Mouse (Mus musculus) cerebellum, adult 8-10 months (tissue): Measurements from ENCODE around the gene 4930404N11Rik.
A peak's percentile ranks its signal among the peaks of the same experiment; 100 is the strongest.

Source experiments
- DNase-seq: peaks from one replicate; pipeline ENCODE4 v3.0.0; 2022

Gene 4930404N11Rik

DNA sequence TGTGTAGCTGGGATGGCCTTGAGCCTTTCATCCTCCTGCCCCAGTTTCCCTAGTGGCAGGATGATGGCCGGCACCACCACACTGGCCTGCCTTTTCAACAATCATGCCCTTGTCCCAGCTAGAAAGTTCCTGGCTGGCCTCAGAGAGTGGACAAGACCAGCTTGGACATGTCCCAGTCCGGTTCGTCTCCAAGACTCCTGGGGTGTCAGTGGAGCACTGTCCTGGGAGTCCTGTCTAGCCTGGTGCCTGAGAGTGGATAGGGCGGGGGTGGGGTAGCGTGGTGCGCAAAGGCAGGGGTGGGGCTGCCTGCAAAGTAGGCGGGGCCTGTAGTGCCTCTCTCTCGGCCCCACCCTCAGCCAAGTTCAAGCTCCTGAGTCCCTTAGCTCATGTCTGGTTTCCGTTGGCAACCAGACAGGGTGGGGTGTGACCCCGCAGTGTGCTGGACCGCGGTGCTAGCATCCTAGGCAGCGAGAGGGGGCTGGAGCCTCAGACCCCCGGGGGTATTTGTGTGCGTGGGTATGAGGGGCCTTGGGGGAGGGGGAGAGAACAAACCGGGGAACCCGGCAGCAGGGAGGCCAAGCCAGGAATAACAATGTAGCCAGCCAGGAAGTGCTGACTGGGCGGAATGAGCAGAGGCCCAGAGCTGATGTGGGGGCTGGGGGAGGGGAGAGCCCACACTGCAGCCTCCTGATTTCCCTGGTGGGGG, 36.1 kb upstream of the 4930404N11Rik start:
- DNase-seq, result peak; percentile 64

DNA sequence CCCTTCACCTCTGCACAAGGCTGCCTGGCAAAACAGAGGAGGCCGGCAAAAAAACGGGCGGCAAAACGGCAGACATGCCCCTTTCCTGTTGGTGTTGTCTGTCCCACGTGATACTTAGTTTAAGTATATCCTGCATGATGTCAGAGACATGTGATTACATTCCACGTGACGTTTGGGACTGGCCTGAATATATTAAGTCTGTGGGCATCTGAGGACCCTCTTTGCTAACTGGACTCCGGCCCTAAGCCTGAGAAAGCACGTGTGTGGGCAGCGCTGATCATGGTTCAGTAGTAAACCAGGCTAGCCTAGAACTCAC, 35.5 kb upstream of the 4930404N11Rik start:
- DNase-seq, result no peak

DNA sequence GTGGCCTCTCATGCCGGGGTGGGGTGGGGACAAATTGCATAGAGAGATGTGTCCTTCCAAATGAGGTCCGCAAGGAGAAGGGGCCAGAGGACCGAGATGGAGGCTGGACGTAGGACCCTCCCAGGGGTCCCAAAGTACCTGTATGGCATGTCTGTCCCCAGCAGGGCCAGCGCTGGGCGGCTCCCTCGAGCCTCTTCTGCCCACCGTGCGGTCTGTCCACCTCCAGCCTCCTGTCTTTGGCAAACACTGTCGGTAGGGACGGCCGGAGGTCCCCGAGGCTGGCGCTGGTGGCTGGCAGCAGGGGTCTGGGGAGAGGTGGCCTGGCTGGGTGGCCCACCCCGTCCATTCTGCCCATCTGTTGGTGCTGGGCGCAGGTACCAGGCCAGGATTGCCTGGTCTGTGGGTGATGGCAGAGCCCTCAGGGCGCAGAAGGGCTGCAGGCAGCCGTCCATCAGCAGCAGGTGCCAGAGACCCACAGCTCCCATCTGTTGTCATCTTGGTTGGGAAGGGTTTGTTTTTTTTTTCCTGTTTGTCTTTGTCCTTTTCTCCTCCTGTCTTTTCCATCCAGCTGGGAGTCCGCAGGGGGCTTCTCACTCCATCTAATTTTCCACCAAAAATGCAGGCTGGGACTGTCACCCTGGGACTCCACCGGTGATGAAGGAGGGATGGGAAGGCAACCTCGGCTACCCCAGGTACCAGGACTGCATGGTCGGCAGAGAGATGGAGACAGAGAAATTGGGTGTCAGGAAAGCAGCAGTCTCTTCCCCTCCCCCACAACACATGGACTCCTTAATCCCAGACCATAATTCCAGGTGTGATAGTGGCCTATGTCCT, 35.0 kb upstream of the 4930404N11Rik start:
- peak; percentile 91 for DNase-seq

DNA sequence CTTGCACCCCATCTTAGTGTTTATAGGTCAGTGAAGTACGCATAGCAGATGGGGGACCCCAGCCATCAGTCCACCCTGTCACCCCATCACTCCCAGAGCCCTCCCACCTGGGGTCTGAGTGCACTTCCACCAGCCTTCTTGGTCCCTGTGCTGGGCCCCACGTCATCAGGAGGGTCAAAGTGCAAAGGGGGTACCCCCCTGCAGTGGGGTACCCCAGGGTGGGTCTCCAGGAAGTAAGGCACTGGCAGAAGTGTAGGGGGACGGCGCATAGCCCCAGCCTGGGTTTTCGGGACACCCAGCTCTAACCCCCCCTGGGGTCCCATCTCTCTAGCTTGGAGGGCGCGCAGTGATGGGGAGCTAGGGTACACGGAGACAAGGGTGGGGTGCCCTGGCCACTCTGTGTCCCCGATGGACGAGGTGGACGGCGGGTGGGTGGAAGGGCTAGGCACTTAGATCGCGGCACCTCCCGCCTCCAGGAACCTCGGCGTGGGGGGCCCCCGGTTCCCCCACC, 34.2 kb upstream of the 4930404N11Rik start:
- no peak for DNase-seq

DNA sequence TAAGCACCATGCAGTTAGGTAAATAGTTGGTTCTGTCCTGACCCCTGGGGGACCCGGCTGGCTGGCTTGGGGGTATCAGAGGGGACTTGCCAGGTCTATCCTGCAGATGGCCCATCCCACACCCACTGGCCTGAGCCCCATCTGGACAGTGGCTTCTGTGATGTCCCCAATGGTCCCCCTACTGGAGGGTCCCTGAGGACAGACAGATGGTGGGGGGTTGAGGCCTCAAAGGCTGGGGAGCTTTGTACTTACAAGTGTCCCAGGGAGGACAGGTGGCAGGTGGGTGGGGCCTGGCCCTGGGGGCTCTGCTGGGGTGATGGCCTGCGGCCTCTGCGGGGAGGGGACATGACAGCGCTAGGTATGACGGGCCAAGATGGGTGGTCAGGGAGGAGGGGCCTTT, 33.7 kb upstream of the 4930404N11Rik start:
- DNase-seq, result no peak

DNA sequence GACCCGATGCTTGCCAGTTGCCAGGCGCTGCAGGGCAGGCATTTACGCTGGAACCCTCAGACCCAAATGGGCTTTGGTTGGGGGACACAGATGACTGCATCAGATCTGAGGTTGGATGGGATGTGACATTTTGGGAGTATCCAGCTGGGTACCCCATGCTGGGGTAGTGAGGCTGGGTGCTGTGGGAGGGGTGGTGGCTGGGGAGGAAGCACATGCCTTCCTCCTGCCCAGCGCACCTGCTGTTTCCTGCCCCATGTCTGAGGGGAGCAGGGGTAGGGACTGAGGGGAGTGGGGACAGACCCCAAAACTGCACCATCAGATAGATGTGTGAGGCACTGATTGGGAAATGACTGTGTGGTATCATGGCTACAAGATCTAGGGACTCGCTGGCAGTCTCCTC, 31.1 kb upstream of the 4930404N11Rik start:
- peak; percentile 28 for DNase-seq

DNA sequence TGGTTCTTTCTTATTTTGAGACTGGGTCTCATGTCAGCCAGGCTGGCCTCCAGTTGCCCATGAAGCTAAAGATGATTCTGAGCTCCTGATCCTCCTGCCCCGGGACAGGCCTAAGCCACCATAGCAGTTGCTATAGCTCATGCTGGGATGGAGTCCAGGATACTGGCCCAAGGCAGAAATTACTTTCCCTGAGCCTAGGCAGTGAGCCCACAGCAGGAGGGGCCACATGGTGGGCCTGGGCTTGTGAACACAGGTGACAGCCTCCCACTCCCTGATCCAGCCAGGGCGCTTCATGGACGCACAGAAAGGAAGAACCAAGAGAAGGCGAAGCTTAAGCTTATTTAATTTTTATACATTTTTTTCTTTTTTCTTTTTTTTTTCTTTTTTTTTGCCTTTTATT, 30.2 kb upstream of the 4930404N11Rik start:
- no peak for DNase-seq

DNA sequence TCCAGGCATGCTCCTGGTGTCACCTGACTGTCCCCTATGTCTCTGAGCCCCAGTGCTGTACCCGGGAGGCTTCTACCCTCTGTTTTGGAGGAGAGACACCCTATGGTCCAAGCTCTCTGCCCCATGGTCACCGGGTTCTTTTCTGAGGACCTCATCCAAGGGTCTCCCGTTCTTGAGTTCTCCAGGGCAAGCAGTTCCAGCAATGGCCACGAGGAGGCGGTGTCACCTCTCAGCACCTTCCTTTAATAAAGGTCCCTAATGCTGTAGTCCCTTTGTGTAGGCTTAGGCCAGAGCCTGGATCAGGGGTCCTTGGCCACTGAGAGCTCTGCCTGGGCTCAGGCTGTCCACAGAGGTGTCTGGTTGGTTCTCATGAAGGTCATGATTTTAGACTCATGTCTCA, 29.5 kb upstream of the 4930404N11Rik start:
- DNase-seq, result peak; percentile 79

DNA sequence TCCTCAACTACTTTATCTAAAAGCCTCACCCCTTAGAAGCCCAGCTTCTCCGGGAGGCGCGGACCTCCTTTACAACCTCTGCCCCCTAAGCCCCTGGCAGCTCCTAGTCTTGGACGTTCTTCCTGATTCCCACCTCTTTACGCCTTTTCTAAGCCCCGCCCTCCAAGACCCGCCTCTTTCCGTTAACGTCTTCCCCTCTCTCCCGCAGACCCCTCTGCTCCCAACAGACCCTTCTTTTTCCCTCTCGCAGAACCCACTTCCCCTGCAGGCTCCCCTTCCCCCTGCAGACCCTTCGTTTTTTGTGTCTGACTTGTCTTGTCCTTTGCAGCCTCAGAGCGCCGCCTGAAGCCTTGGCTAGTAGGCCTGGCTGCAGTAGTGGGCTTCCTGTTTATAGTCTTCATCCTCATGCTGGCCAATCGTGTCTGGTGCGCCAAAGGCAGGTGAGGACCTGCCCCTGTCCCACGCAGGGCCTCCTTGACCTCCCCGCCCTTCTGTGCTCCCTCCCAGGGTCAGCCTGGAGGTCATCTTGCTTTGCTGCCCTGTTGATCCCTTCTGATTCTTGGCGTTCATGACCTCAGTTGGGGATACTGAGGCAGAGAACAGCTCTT, 27.9 kb upstream of the 4930404N11Rik start:
- no peak for DNase-seq

DNA sequence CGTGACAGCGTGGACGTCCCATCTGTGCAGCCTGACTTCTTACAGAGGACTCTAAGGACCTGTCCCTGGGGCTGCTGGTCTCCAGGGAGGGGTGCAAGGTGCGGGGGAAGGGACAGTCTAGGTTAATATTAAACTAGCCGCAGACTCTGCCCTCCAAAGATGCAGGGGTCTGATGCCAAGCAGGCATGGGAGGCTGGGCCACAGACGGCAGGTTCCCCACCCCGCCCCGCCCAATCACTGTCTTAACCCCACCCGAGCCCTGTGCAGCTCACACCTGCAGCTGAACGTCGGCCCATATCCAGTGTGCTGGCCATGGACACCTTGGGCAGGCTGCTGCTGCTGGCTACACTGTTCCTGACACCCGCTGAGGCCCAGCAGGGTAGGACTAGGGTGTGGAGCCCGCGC, 27.2 kb upstream of the 4930404N11Rik start, which contains the start of gene Smim24:
Gene Smim24, plus strand, starts transcription at position 271 of the 405 bp plus-strand sequence.
- DNase-seq, result no peak

DNA sequence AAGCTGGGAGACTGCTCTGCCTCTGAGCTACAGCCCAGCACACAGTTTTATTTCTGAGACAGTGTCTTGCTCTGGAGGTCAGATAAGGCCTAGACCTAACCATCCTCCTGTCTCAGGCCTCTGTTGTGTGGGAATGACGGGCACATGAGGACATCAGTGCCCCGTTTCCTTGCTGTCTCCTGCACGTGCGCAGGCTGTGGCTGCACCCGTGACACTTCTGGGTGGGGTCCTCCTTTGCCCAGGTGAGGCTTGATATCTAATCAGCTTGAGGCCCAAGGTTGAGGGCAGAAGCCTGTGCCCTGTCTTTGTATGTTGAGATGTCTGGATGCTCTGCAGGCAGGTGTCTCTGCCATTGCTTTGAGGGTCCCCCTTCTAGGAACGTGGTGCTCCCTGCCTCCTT, 26.7 kb upstream of the 4930404N11Rik start:
- no peak for DNase-seq

DNA sequence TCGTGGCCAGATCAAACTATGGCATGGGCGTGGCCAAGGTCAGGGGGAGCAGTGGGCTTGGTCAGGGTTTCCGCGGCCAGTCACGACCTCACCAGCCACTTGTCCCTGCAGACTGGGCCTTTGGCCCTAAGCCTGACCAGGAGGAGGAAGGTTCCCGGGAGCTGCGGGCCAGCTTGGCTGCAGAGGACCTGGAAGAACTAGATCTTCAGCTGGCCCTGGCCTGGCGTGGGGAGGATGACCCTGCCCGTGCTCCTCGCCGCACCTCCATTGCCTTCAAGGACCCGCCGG, 25.0 kb upstream of the 4930404N11Rik start:
- no peak for DNase-seq

DNA sequence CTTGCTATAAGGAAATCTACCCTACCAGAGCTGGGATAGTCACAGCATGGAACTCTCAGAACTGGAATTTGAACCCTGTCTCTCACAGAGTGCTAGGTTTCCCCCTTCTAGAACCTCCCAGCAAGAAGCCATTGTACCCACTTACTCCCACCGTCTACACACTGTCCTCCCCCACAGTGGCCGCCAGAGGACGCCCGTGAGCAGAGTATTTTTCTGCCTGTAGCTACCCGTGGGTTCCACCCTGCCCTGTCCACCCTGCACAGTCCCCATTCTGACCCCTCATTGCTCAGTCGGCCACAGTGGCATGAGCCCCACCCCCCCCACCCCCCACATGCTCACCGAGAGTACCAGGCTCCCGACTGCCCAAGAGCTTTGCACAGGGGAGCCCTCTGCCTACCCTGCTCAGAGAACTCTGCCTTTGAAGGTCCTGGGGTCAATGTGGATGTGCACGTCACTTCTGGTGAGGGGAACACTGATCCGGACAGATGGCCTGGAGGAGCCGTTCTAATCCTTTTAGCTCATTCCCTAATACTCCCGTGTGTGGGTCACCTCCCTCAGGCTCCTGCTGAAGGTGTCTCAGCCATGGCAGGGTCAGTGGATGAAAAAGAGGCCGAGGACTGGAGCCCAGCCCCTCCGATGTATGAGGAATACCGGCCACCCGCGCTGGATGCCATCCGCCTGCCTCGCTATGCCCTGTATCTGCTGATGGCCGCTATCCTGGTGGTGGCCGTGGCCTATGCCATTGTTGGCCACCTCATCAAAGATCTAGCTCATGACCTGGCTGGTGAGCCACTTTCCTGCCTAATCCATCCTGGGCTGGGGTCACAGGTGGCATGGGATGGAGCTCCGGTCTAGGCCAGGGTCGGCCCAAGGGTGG, 24.4 kb upstream of the 4930404N11Rik start:
- peak; percentile 79 for DNase-seq

DNA sequence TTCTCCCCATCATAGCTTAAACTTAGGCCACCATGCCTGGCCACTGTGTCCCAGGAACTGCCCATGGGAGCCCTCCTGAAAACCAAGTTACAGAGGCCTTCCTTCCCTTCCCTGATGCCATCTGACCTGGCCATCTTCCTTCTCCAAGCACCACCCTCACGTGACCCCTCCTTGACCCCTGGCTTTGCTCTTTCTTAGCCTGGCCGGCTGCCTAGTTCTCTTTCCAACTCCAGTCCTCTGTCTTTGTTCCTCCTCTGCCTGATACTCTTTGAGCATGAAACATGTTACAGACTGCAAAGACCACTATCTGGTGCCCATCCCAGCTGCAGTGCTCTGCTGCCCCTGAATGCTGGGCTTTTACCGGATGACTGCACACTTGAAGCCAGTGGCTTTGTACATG, 23.8 kb upstream of the 4930404N11Rik start:
- DNase-seq, result no peak

DNA sequence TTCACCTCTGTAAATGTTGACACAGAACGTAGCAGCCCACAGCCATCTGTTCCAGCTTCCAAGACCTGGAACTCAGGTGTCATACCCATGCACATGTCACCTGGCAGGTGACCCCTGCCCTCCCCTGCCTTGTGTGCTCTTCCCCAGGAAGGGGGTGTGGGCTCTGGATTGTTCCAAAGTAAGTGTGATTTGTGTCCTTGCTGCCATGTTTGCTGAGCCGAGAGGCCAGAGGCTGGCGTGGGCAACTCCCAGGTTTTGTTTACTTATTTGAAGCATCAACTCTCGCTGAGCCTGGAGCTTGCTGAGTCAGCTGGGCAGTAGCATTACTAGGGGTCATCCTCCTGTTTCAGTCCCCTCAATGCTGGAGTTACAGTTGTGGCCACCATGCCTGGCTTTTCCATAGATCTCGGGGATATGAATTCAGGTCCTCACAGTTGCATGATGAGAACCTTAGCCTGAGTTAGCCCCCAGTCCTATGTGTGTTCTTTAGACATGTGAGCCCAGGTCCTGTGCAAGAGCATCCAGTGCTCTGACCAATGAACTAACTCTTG, 23.0 kb upstream of the 4930404N11Rik start, which contains the start of gene Gm48552:
Gene Gm48552, plus strand, starts transcription at position 501 of the 551 bp plus-strand sequence.
- DNase-seq, result no peak

DNA sequence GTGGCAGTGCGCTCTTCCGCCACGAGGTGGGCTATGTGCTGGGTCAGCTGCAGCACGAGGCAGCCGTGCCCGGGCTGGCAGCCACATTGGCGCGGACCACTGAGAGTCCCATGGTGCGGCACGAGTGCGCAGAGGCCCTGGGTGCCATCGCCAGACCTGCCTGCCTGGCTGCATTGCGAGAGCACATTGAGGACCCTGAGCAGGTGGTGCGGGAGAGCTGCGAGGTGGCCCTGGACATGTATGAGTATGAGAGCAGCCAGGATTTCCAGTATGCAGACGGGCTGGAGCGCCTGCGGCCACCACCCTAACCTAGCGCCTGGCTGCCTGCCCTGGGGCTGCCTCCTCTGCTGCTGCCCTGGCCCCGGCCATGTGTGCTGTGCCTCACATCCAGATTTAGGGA, 22.1 kb upstream of the 4930404N11Rik start:
- DNase-seq, result no peak

DNA sequence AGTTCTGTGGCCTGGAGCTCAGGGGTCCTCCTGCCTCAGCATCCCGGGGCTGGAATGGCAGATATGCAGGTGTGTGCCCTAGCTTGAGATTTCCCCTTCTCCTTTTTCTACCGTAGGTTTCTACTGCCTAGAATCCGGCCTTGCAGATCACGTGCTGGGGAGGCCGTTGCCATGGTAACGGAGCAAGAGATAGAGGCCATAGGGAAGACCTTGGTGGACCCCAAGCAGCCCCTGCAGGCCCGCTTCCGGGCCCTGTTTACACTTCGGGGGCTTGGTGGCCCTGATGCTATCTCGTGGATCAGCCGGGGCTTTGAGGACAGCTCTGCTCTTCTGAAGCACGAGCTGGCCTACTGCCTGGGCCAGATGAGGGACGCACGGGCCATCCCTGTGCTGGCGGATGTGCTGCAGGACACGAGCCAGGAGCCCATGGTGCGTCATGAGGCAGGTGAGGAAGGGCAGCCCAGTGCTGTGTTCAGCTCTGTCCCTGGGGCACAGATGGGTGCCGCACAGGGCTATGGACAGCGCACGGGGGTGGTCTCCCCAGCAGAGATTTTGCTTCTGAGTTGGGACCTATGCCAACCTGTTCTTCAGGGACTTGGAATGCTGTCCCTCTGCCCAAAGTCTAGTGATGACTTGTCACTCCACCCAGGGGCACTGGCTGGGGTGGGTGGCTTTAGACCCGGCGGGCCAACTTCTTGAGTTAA, 20.1 kb upstream of the 4930404N11Rik start:
- no peak for DNase-seq

DNA sequence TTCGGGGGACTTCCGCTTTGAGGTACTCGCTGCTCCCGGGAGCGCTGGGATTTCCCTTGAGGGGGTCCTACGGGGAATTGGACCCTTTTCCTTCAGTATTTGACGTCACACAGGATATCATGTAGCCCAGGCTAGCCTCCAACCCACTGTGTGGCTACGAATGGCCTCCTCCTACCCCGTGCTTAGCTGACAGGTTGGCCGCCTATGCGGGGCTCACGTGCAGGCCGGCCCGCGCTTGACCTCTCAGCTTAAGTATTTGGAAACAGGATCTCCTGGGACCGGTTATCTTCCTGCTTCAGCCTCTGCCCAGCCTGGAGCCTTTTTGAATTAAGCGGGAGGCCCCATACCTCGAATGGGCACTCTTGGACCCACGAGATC, 19.0 kb upstream of the 4930404N11Rik start:
- no peak for DNase-seq

DNA sequence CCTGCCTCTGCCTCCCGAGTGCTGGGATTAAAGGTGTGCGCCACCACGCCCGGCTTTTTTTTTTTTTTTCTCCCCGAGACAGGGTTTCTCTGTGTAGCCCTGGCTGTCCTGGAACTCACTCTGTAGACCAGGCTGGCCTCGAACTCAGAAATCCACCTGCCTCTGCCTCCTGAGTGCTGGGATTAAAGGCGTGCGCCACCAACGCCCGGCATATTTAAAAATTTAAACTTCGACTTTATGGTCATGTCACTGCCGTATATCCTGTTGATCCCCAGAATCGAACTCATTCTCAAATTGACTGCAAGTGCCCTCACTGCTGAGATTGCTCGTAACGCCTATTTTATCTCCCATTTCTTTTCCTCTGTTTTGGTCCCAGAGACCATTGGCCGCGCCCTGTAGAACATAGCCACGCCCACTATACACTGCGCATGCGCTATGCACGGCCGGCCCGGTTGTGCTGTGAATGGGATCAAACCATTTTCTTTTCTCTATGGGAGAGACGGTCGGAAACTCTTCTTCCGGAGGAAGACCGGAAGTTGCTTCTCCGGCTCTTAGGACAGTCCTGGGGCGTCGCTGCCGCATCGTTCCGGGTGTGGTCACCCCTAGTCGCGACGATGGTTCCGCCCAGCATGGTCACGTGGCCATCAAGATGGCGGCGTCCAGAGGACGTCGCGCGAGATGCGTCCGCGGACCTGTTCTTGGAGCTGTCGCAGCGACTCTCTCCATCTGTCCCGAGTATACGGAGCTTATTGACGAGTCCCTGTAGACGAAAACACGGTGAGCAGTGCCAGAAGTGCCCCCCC, 18.4 kb upstream of the 4930404N11Rik start, which contains the start of the genes Dohh and Gm48551:
Gene Dohh, plus strand, starts transcription at position 627 of the 803 bp plus-strand sequence.
Gene Gm48551, plus strand, starts transcription at position 665 of the 803 bp plus-strand sequence.
- peak; percentile 100 for DNase-seq

DNA sequence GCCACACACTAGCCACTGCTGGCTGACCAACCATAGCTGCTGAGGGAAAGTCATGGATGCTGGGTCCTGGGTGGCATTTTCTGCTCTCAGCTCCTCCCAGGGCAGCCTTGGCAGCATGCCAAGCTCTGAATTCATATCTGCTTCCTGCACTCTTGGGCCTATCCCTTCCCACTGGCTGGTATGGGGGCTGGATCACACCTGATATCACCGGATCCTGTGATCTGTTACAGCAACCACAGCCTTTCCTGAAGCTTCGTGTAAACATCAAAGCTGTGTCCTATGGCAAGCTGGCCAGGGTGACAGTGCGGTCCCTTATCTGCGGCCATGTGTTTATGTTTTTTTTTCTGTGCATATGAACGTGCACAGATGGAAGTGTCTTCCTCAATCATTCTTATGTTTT, 16.4 kb upstream of the 4930404N11Rik start:
- no peak for DNase-seq
